Mouse (Mus musculus) intestine, embryonic 14.5 days (tissue): Measurements from ENCODE around the gene Gabpb2. TPM values are rescaled to one million over a fixed set of nuclear protein-coding genes. Genes with fewer than 3 reads are reported as not detected.

Experiments used
- ATAC-seq: fragments of 200-750 bp; cut with Nextera tagmentation; replicated peaks from 2 replicates; pipeline ENCODE4 v1.8.0; 2017; ENCODE audit warnings: low read depth, moderate number of reproducible peaks, moderate TSS enrichment, moderate library complexity; ENCODE audit not compliant: low FRiP score, low TSS enrichment
- DNase-seq: peaks from one replicate; pipeline ENCODE4 v3.0.0-alpha.2; 2018; ENCODE audit warnings: low spot score
- H3K27ac ChIP-seq: fragments of 300-500 bp; sonication (generic); 2 replicates; pipeline ENCODE4 v1.5.1; 2014; ENCODE audit warnings: low read depth, mild to moderate bottlenecking, control low read depth
- H3K27me3 ChIP-seq: fragments of 300-500 bp; sonication (generic); replicated peaks from 2 replicates; pipeline ENCODE4 v1.6.1; 2014; ENCODE audit warnings: low read length, control low read depth; ENCODE audit not compliant: control insufficient read depth, insufficient read depth
- H3K36me3 ChIP-seq: fragments of 300-500 bp; sonication (generic); 2 replicates; pipeline ENCODE4 v1.6.1; 2014; ENCODE audit warnings: low read length, control low read depth; ENCODE audit not compliant: control insufficient read depth, insufficient read depth
- H3K4me1 ChIP-seq: fragments of 300-500 bp; sonication (generic); replicated peaks from 2 replicates; pipeline ENCODE4 v1.6.1; 2014; ENCODE audit warnings: low read length, control low read depth, mixed read lengths; ENCODE audit not compliant: control insufficient read depth, insufficient read depth
- H3K4me2 ChIP-seq: fragments of 300-500 bp; sonication (generic); 2 replicates; pipeline ENCODE4 v1.6.1; 2014; ENCODE audit warnings: low read length
- H3K4me3 ChIP-seq: fragments of 300-500 bp; sonication (generic); 2 replicates; pipeline ENCODE4 v1.5.1; 2014; ENCODE audit warnings: low read depth, low read length, control low read depth, mixed read lengths
- H3K9ac ChIP-seq: fragments of 300-500 bp; sonication (generic); 2 replicates; pipeline ENCODE4 v1.6.1; 2014; ENCODE audit warnings: mild to moderate bottlenecking, low read length
- H3K9me3 ChIP-seq: fragments of 300-500 bp; sonication (generic); 2 replicates; pipeline ENCODE4 v1.6.1; 2016; ENCODE audit warnings: low read length, control low read depth; ENCODE audit not compliant: control insufficient read depth
- WGBS: fragments of 180-500 bp; shearing (Covaris S2); extraction: QIAGEN DNeasy Blood & Tissue Kit; methylation state at CpG from one replicate; pipeline ENCODE4 v1.1.7; 2014; 5-methylcytosine and 5-hydroxymethylcytosine counted together
- polyA plus RNA-seq: library from polyadenylated mRNA; unstranded; fragments of >200 nt; fragmentation: Nextera tagmentation; extraction: Ambion mirVana; gene quantifications from 2 replicates; pipeline ENCODE4 v1.2.1, GENCODE M21; 2014

Gene Gabpb2
- 10.8 and 10.9 TPM in 2 replicates for polyA plus RNA-seq

DNA sequence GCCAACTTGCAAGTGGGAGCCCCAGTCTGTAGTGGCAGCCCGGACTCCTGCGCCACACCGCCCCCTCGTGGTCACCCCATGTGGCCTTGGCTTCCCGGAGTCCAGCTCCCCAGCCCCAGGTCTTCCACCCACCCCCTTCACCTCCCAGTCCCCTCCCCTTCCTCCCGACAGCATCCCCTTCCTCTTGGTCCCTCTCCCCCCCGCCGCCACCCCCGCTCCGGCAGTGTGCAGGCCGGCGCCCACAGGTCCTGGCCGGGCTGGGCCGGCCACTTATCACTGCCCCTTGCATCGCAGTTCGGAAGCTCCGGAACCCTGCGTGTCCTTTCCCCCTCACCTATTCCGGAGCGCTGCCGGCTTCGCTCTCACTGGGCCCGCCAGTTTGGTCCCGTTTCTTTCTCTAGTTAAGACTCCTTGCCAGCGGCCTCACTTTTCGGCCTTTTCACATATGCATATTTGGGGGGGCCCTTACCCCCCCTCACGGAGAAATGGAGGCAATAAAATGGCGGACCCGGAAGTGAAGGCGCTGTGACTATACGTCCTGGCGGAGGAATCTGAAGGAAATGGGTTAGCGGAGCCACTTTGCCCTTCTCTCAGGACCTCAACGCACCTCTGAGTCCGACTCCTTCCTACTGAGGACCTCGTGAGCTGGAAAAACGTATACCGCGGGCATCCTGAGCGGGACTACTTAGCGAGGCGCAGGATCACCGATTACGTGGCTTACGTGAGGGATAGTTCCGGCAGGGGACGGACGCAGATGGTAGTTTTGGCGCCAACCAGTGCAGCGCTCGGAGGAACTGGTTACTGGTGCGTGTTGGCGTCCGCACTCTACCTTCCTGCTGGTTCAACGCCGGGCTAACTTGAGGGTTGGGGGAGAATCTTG, at the start of gene Gabpb2:
Gene Gabpb2, minus strand, starts transcription at position 662 of the 880 bp plus-strand sequence.
- Histone ChIP-seq H3K9ac (peak within 1 kb of the TSS; percentile 94), H3K27ac (peak within 1 kb of the TSS; percentile 100), H3K27me3 (no peaks in the 10 kb centered on the region), H3K4me3 (peak within 1 kb of the TSS; percentile 81), H3K4me1 (no peaks in the 10 kb centered on the region; the same call in 1 of the 2 replicates), H3K4me2 (peak within 1 kb of the TSS; percentile 53), H3K9me3 (no peaks in the 10 kb centered on the region), H3K36me3 (peaks cover 37% of the 10 kb centered on the region)
- DNase-seq: peak; percentile 98
- under 1% methylated on average over 56 of the region's 56 CpGs for WGBS
- ATAC-seq: peak; percentile 90

DNA sequence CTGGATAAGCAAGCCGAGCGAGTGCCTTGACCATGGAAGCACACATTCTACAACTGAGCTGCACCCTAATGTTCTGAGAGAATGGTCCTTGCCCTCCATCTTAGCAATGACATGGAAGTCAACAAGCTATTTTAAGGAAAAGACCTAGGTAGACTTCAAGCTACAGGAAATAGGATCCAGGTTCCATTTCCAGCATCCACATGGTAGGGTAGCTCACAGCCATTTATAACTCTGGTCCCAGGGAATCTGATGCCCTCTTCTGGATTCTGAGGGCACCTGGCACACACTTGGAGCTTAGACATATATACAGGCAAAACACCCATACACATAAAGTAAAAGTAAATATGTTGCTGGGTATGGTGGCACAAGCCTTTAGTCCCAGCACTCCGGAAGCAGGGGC, 48.3 kb upstream of the Gabpb2 start:
- Histone ChIP-seq H3K36me3 (peaks cover 63% of the 10 kb centered on the region), H3K4me2 (no peak overlapping the region), H3K9ac (no peak overlapping the region), H3K4me1 (no peaks in the 10 kb centered on the region), H3K4me3 (no peak overlapping the region), H3K27me3 (no peaks in the 10 kb centered on the region), H3K27ac (no peak overlapping the region), H3K9me3 (no peaks in the 10 kb centered on the region)
- WGBS: 93% methylated on average over 3 of the region's 3 CpGs
- ATAC-seq: no peak
- DNase-seq: no peak

DNA sequence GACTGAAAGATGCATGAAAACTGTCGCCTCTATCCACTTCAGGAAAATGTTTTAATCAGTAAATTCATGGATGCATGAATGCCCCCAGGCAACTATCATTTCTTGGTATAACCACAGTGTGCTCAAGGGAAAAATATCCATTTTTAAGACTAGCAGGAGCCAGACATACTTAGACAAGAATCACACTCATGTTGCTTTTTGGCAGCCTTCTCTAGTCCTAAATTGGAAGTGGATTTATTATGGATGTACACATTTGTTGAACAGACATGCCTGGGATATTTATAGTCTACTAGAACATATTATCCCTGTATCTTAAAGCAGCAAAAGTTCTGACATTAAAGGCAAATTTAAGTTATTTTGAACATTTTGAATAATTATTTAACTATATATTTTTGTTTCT, 47.0 kb upstream of the Gabpb2 start:
- H3K9me3 ChIP-seq: no peaks in the 10 kb centered on the region
- WGBS: 81% methylated on average over 1 of the region's 1 CpGs
- DNase-seq (no peak), ATAC-seq (no peak)
- no peak overlapping the region for H3K4me2 ChIP-seq
- H3K4me3 ChIP-seq: no peak overlapping the region
- H3K36me3 ChIP-seq: peaks cover 70% of the 10 kb centered on the region
- no peak overlapping the region for H3K9ac ChIP-seq
- no peaks in the 10 kb centered on the region for H3K4me1 ChIP-seq
- H3K27ac ChIP-seq: no peak overlapping the region
- H3K27me3 ChIP-seq: no peaks in the 10 kb centered on the region

DNA sequence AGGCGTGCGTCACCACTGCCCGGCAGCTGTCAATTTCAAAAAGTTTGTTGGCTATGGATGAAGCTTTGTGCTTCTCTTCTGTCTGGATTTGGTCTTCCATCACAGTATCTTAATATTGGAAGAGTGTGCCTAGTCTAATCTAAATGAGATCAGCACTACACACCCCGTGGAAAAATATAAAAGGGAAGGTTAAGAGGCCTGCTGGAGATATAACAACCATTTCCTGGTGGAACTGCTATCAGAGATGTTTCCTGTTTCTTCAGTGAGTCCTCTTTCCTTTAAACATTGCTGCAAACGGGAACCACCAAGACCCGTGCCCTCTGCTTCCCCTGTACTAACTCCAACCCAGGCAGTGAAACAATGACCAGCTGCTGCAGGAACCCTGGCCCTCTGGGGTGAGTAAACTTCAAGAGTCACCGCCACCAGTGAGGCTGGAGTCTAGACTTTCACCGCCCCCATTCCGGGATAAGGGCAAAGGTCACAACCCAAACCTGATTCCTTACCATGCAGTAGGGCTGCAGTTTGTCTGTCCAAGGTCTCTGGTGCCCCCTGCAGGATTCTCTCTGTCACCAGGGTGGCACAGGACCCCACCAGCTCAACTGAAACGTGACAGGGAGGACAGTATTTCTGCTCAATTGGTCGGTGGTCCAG, 45.5 kb upstream of the Gabpb2 start:
- no peak overlapping the region for H3K27ac ChIP-seq
- no peaks in the 10 kb centered on the region for H3K4me1 ChIP-seq
- H3K27me3 ChIP-seq: no peaks in the 10 kb centered on the region
- ATAC-seq (peak; percentile 72), DNase-seq (peak; percentile 79)
- peaks cover 71% of the 10 kb centered on the region for H3K36me3 ChIP-seq
- H3K4me2 ChIP-seq: no peak overlapping the region
- no peak overlapping the region for H3K9ac ChIP-seq
- no peak overlapping the region for H3K4me3 ChIP-seq
- no peaks in the 10 kb centered on the region for H3K9me3 ChIP-seq
- WGBS: 48% methylated on average over 11 of the region's 11 CpGs

DNA sequence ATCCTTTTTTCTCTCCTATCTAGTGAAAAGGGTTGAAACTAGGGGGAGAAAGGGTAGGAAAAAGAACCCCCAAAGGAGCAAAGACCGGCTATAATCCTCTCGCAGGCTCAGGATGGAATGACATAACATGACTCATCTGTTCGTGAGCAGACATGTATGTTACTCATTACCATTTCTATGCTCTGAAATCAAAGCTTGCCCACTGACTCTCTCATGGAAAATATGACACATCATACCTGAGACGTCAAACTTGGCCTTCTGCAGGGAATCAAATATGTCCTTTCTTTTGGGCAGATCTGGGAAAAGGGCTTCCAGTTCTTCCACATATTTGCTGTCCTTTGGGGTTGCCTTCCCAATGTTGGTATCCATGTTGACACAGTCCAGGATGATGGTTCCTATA, 44.3 kb upstream of the Gabpb2 start:
- Histone ChIP-seq H3K36me3 (peaks cover 72% of the 10 kb centered on the region), H3K9me3 (no peaks in the 10 kb centered on the region), H3K27ac (no peak overlapping the region), H3K27me3 (no peaks in the 10 kb centered on the region), H3K4me1 (no peaks in the 10 kb centered on the region), H3K9ac (no peak overlapping the region), H3K4me2 (no peak overlapping the region), H3K4me3 (no peak overlapping the region)
- WGBS: 91% methylated on average over 4 of the region's 4 CpGs
- DNase-seq (no peak), ATAC-seq (no peak)

DNA sequence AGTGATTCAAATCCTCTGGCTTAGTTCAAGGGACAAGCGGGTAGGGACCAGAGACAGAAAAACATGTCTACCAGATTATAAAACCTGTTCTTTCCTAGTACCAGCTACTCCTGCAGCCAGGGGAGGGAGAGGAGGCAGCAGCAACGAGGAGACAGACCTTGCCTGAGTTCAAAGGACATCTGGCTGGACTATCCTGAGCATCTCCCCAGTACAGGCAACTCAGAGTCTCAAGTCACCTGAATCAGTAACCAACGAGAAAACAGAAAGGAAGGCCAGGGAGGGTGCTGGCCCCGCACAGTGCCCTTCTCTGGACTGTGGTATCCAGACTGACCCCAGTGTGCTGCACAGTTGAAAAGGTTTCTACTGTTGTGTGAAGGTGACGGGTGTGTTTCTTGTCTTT, 39.2 kb upstream of the Gabpb2 start:
- H3K27me3 ChIP-seq: no peaks in the 10 kb centered on the region
- no peaks in the 10 kb centered on the region for H3K9me3 ChIP-seq
- no peaks in the 10 kb centered on the region for H3K4me1 ChIP-seq
- WGBS: 84% methylated on average over 5 of the region's 5 CpGs
- H3K36me3 ChIP-seq: peaks cover 79% of the 10 kb centered on the region
- DNase-seq: no peak
- no peak overlapping the region for H3K9ac ChIP-seq
- no peak overlapping the region for H3K27ac ChIP-seq
- H3K4me2 ChIP-seq: no peak overlapping the region
- no peak for ATAC-seq
- no peak overlapping the region for H3K4me3 ChIP-seq

DNA sequence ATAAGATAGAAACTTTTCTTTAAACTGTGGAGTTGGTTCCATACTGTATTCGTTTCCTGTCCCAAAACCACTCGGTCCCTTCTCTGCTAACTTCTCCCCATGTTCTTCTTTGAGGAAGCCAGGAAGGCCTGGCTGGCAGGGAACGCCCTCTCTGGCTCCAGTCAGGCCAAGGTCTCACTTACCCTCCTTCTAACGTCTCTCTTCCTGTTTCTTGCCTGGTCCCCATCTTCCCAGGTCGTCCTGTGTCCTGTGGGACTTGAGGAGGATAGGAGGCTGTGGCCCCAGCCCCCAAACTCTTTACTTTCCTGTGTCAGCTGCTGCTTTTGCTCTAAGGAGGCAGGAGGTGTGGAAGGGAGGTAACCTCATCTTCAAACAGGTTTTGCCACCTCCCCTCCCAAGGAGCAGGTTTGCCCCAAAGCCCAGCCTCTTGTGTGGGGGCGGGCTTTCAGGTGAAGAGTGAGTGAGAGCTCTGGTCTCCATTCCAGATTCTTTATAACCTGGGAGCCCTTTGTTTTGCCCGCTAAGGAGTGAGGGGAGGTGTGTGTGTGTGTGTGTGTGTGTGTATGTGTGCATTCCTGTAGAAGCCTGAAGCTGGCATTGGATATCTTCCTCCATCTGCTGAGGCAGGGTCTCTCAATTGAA, 33.2 kb upstream of the Gabpb2 start, which contains the start of gene Bnipl:
Gene Bnipl, minus strand, starts transcription at position 411 of the 642 bp plus-strand sequence.
- Histone ChIP-seq H3K4me3 (no peak within 1 kb of the TSS), H3K27me3 (no peaks in the 10 kb centered on the region), H3K9ac (no peak within 1 kb of the TSS), H3K4me2 (no peak within 1 kb of the TSS), H3K9me3 (no peaks in the 10 kb centered on the region), H3K27ac (no peak within 1 kb of the TSS), H3K36me3 (peaks cover 27% of the 10 kb centered on the region), H3K4me1 (no peaks in the 10 kb centered on the region)
- ATAC-seq (0 out of 2 replicates have a peak, but pooled peaks have one; percentile 15), DNase-seq (no peak)
- 43% methylated on average over 7 of the region's 7 CpGs for WGBS

DNA sequence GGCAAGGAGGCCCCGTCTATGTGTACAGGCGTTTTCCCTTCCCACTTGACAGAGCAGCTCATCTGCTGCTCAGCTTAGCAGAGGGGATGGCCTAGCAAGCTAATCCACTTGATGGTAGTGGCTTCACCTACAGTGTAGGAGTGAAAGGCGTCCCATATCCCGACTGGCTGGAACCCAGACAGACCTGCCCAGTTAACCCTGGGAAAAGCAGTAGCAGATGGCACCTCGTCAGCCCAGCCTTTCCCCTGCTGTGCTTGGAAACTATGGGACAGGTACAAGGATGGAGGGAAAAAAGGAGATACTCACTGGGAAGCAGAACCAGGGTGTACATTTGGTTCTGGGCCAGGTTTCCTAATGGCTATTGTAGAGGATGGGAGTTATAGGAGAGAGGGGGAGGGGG, 32.6 kb upstream of the Gabpb2 start:
- Histone ChIP-seq H3K4me1 (no peaks in the 10 kb centered on the region), H3K27me3 (no peaks in the 10 kb centered on the region), H3K36me3 (peaks cover 22% of the 10 kb centered on the region), H3K4me3 (no peak overlapping the region), H3K4me2 (no peak overlapping the region), H3K9ac (no peak overlapping the region), H3K9me3 (no peaks in the 10 kb centered on the region), H3K27ac (no peak overlapping the region)
- no peak for DNase-seq
- ATAC-seq: no peak
- 75% methylated on average over 5 of the region's 5 CpGs for WGBS
